Mouse (Mus musculus): ENCODE results near the gene Iffo1.
"Not testable (repeated sequence)": the region's sequence is repeated elsewhere in the genome, so short reads cannot be mapped to it uniquely, and the experiment has no call there.

Gene Iffo1

GRCm38 (mm10) chr6:125160854-125161760, 16.1 kb downstream of the Iffo1 start:
- TF ChIP-seq CTCF (conservative IDR thresholded peaks at IDR 0.05; ENCODE audit: low read length) (no peak), POU5F1 (IDR thresholded peaks at IDR 0.05; ENCODE audit: borderline replicate concordance, low read length) (no peak), NANOG (IDR thresholded peaks at IDR 0.05; ENCODE audit: borderline replicate concordance, low read length) (no peak)
- Histone ChIP-seq H3K9me3 (ENCODE audit: low read length) (no peaks in the 10 kb centered on the region), H3K4me1 (replicated peaks; ENCODE audit: low read depth, low read length) (peaks cover 55% of the 10 kb centered on the region), H3K4me3 (replicated peaks; ENCODE audit: low read length) (peak overlapping the region; percentile 55), H3K36me3 (ENCODE audit: insufficient read depth, low read length) (peaks cover 78% of the 10 kb centered on the region), H3K27me3 (ENCODE audit: insufficient read depth, low read length) (no peaks in the 10 kb centered on the region)

- H3K9me3 ChIP-seq (ENCODE audit: low read length); H3K27me3 ChIP-seq (ENCODE audit: insufficient read depth, low read length): not testable (repeated sequence)
- Histone ChIP-seq H3K36me3 (ENCODE audit: insufficient read depth, low read length) (peaks cover 72% of the 10 kb centered on the region), H3K4me3 (replicated peaks; ENCODE audit: low read length) (peak overlapping the region; percentile 98), H3K4me1 (replicated peaks; ENCODE audit: low read depth, low read length) (peaks cover 47% of the 10 kb centered on the region)
- TF ChIP-seq CTCF (conservative IDR thresholded peaks at IDR 0.05; ENCODE audit: low read length): peak; percentile 45
Observed at GRCm38 (mm10) chr6:125161971-125162370, 16.9 kb downstream of the Iffo1 start.

DNA sequence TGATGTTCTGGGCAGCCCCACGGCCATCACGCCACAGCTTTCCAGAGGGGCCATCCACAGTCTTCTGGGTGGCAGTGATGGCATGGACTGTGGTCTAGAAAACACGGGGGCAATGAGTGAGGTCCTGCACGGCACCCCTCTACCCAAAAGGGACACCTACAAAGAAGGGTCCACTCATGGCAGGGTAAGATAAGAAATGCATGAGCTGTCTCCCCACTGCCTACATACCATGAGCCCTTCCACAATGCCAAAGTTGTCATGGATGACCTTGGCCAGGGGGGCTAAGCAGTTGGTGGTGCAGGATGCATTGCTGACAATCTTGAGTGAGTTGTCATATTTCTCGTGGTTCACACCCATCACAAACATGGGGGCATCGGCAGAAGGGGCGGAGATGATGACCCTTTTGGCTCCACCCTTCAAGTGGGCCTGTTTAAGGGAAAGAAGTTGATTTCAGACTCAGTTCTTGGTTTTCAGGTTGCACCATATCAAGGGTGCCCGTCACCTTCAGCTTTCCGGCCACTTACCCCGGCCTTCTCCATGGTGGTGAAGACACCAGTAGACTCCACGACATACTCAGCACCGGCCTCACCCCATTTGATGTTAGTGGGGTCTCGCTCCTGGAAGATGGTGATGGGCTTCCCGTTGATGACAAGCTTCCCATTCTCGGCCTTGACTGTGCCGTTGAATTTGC, 17.7 kb downstream of the Iffo1 start:
- H3K9me3 ChIP-seq (ENCODE audit: low read length); H3K27me3 ChIP-seq (ENCODE audit: insufficient read depth, low read length): not testable (repeated sequence)
- Histone ChIP-seq H3K4me1 (replicated peaks; ENCODE audit: low read depth, low read length) (peaks cover 46% of the 10 kb centered on the region), H3K4me3 (replicated peaks; ENCODE audit: low read length) (peak overlapping the region; percentile 98), H3K36me3 (ENCODE audit: insufficient read depth, low read length) (peaks cover 72% of the 10 kb centered on the region)

DNA sequence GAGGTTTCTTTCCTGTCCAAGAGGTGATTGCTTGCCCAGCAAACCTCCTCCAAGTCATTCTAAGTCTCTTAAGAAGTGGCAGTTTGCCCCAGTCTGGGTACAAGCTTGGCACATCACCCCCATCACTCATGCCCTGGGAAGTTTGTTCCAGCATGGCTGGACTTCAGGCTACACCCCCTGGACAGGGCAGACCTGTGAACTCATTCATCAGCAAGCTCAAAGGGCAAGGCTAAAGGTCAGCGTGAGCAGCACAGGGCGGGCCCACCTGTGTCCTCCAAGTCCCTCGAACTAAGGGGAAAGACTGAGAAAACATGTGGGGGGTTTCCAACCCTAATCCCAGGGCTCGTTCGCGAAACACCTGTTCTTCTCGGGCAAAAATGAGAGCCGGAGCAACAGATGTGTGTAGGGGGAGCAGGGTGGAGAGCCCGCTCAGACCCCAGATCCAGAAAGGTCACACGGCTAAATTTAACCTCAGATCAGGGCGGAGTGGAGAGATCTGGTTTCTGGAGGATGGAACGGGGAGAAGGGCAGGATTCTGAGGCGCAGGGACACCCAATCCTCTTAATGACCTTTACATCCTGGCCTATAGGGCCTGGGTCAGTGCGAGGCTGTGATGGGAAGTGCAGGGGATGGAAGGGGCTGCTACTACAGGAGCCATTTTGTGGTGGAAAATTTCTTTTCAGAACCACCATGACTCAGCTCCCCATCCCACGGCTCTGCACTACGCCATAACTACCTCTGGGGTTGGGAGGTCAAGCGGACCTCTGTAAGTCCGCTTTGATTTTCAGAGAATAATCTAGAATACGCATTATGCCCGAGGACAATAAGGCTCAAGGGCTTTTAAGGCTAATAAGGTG, 19.0 kb downstream of the Iffo1 start:
- Histone ChIP-seq H3K36me3 (ENCODE audit: insufficient read depth, low read length) (peaks cover 76% of the 10 kb centered on the region), H3K27me3 (ENCODE audit: insufficient read depth, low read length) (no peaks in the 10 kb centered on the region), H3K9me3 (ENCODE audit: low read length) (no peaks in the 10 kb centered on the region), H3K4me1 (replicated peaks; ENCODE audit: low read depth, low read length) (peaks cover 48% of the 10 kb centered on the region), H3K4me3 (replicated peaks; ENCODE audit: low read length) (peak overlapping the region; percentile 98)
- no peak for TF ChIP-seq POU5F1 (IDR thresholded peaks at IDR 0.05; ENCODE audit: borderline replicate concordance, low read length)
- TF ChIP-seq NANOG (IDR thresholded peaks at IDR 0.05; ENCODE audit: borderline replicate concordance, low read length): no peak
- TF ChIP-seq CTCF (conservative IDR thresholded peaks at IDR 0.05; ENCODE audit: low read length): no peak

GRCm38 (mm10) chr6:125164672-125165327, 19.8 kb downstream of the Iffo1 start:
- no peaks in the 10 kb centered on the region for H3K9me3 ChIP-seq (ENCODE audit: low read length)
- H3K27me3 ChIP-seq (ENCODE audit: insufficient read depth, low read length): no peaks in the 10 kb centered on the region
- H3K4me1 ChIP-seq (replicated peaks; ENCODE audit: low read depth, low read length): peaks cover 48% of the 10 kb centered on the region
- H3K36me3 ChIP-seq (ENCODE audit: insufficient read depth, low read length): peaks cover 76% of the 10 kb centered on the region
- TF ChIP-seq NANOG (IDR thresholded peaks at IDR 0.05; ENCODE audit: borderline replicate concordance, low read length): no peak
- no peak for TF ChIP-seq POU5F1 (IDR thresholded peaks at IDR 0.05; ENCODE audit: borderline replicate concordance, low read length)
- no peak for TF ChIP-seq CTCF (conservative IDR thresholded peaks at IDR 0.05; ENCODE audit: low read length)
- peak overlapping the region; percentile 98 for H3K4me3 ChIP-seq (replicated peaks; ENCODE audit: low read length)

- H3K27me3 ChIP-seq (ENCODE audit: insufficient read depth, low read length): no peaks in the 10 kb centered on the region
- peaks cover 48% of the 10 kb centered on the region for H3K4me1 ChIP-seq (replicated peaks; ENCODE audit: low read depth, low read length)
- no peaks in the 10 kb centered on the region for H3K9me3 ChIP-seq (ENCODE audit: low read length)
- no peak for TF ChIP-seq CTCF (conservative IDR thresholded peaks at IDR 0.05; ENCODE audit: low read length)
- no peak for TF ChIP-seq NANOG (IDR thresholded peaks at IDR 0.05; ENCODE audit: borderline replicate concordance, low read length)
- TF ChIP-seq POU5F1 (IDR thresholded peaks at IDR 0.05; ENCODE audit: borderline replicate concordance, low read length): no peak
- H3K4me3 ChIP-seq (replicated peaks; ENCODE audit: low read length): peak overlapping the region; percentile 98
- H3K36me3 ChIP-seq (ENCODE audit: insufficient read depth, low read length): peaks cover 76% of the 10 kb centered on the region
Observed at GRCm38 (mm10) chr6:125165328-125165891, 20.4 kb downstream of the Iffo1 start.

- TF ChIP-seq POU5F1 (IDR thresholded peaks at IDR 0.05; ENCODE audit: borderline replicate concordance, low read length) (no peak), CTCF (conservative IDR thresholded peaks at IDR 0.05; ENCODE audit: low read length) (no peak), NANOG (IDR thresholded peaks at IDR 0.05; ENCODE audit: borderline replicate concordance, low read length) (no peak)
- peaks cover 48% of the 10 kb centered on the region for H3K4me1 ChIP-seq (replicated peaks; ENCODE audit: low read depth, low read length)
- peak within 1 kb of the TSS; percentile 98 for H3K4me3 ChIP-seq (replicated peaks; ENCODE audit: low read length)
- H3K9me3 ChIP-seq (ENCODE audit: low read length): no peaks in the 10 kb centered on the region
- no peaks in the 10 kb centered on the region for H3K27me3 ChIP-seq (ENCODE audit: insufficient read depth, low read length)
- peaks cover 77% of the 10 kb centered on the region for H3K36me3 ChIP-seq (ENCODE audit: insufficient read depth, low read length)
Observed at GRCm38 (mm10) chr6:125166051-125166751, 21.2 kb downstream of the Iffo1 start, which contains the start of gene Gapdh. TSS of gene Gapdh (minus strand) at chr6:125166467.

Data from E14TG2a.4 (cell line).